Mouse (Mus musculus): ENCODE results near the gene Fcer1g. TPM values are rescaled to one million over a fixed set of nuclear protein-coding genes. Genes with fewer than 3 reads are reported as not detected.

Gene Fcer1g
- total and polyA plus RNA-seq, 3 experiments, result 12.4 to 50.8 (median 15.3) TPM

DNA sequence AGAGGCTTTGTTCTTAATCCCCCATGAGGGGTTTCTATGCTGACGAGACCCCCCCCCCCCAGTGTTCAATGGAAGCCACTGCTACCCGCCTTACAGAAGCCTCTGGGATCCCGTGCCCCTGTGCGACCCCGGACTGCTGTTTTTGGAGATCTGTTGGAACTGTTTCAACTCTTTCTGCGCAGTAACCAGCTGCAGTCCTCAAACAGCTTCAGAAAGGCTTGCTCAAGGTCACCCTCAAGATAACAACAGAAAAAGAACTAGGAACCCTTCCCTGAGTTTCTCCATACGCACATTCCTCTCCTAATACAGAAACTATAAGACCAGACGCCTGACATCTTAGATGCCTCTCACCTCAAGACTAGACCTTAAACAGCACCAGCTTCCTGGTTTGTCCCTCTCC lies 45.1 kb downstream of the Fcer1g start:
- no peaks in the 10 kb centered on the region for H3K27me3 ChIP-seq (ENCODE audit: control insufficient read depth, insufficient read depth, low read length)
- peaks cover 2% of the 10 kb centered on the region; the same call in 1 of the 2 replicates for H3K79me2 ChIP-seq (replicated peaks; ENCODE audit: control insufficient read depth, insufficient read depth, low read length)
- intact Hi-C loops (cut with DNase I), result no loop called here
- no peak overlapping the region for H3K4me3 ChIP-seq
- DNase-seq, result peak in 1 of 2 experiments; percentile 40
- peak overlapping the region; percentile 66; the same call in 1 of the 2 replicates for H3K9ac ChIP-seq (ENCODE audit: low read depth, low read length)
- peak overlapping the region; percentile 82 for H3K27ac ChIP-seq
- peaks cover 2% of the 10 kb centered on the region; the same call in 1 of the 2 replicates for H3K36me3 ChIP-seq (ENCODE audit: control insufficient read depth, insufficient read depth, low read length)
- 8% methylated on average over 8 of the region's 8 CpGs for WGBS
- TF ChIP-seq EP300 (IDR thresholded peaks at IDR 0.05; ENCODE audit: insufficient read depth, low read depth, low read length) (no peak), POLR2A (IDR thresholded peaks at IDR 0.05; ENCODE audit: insufficient read depth, low read depth, low read length) (no peak), CTCF (IDR thresholded peaks at IDR 0.05) (no peak)
- H3K4me1 ChIP-seq (ENCODE audit: control insufficient read depth, insufficient read depth, low read length), result peaks cover 22% of the 10 kb centered on the region

DNA sequence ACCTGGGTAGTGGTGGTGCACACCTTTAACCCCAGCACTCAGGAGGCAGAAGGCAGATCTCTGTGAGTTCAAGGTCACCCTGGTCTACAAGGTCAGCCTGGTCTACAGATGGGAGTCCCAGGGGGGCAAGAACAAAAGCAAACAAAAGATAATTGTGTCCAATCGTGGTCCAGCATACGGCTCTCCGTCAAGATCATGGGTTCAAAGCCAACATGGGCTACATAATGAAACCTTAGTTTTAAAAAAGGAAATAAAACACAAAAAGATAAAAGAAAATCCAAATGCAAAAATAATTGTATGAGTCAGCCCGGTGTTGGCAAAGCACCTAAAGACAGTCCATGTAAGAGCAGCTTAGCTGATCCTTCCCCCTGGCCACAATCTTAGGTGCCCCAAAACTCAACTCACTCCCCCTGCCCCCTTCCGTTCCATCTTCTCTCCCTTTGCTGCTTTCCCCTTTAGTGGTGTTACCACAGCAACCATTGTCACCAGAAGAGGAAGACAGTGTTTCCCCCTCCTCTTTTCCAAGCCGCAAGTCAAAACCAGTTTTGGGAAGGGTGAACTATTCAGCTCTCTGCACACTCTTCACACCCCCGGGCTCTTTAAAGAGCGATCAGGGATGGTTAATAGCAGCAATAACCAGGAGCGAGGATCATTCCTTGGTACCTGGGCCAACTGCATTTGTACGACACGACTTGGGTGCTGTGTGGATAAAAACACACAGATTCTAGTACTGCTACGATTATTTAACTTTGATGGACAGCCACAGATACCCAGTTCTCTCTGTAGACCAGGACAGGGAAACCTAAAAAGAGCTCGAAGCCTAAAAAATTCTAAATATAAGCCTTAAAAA lies 46.1 kb downstream of the Fcer1g start:
- intact Hi-C loops (cut with DNase I), result no loop called here
- Histone ChIP-seq H3K36me3 (ENCODE audit: control insufficient read depth, insufficient read depth, low read length) (peaks cover 2% of the 10 kb centered on the region; the same call in 1 of the 2 replicates), H3K27me3 (ENCODE audit: control insufficient read depth, insufficient read depth, low read length) (no peaks in the 10 kb centered on the region), H3K9ac (ENCODE audit: low read depth, low read length) (no peak overlapping the region), H3K27ac (peak overlapping the region; percentile 82), H3K4me3 (no peak overlapping the region), H3K4me1 (ENCODE audit: control insufficient read depth, insufficient read depth, low read length) (peaks cover 24% of the 10 kb centered on the region), H3K79me2 (replicated peaks; ENCODE audit: control insufficient read depth, insufficient read depth, low read length) (peaks cover 2% of the 10 kb centered on the region; the same call in 1 of the 2 replicates)
- WGBS, result 62% methylated on average over 13 of the region's 13 CpGs
- no peak for TF ChIP-seq EP300 (IDR thresholded peaks at IDR 0.05; ENCODE audit: insufficient read depth, low read depth, low read length)
- TF ChIP-seq CTCF (IDR thresholded peaks at IDR 0.05), result no peak
- no peak for TF ChIP-seq POLR2A (IDR thresholded peaks at IDR 0.05; ENCODE audit: insufficient read depth, low read depth, low read length)
- no peak for DNase-seq

DNA sequence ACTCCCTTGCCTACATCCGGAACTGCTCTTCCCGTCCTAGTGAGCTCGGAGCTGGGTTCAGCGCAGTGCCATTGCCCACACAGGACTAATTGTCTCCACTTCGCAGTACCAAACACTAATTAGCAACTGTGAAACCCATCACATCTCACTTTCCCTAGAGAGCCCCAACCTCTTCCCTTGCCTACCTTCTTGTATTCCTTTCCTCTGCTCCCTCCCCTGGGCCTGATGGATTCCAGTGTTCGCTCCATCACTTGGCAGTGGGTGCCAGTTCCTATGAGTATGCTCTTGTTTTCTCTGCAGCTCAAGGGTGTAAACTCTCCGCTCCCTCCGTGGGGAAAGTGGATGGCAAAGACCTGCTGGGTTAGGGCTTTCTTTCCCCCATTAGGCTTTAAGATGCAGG lies 48.5 kb downstream of the Fcer1g start:
- Histone ChIP-seq H3K79me2 (replicated peaks; ENCODE audit: control insufficient read depth, insufficient read depth, low read length) (peaks cover 2% of the 10 kb centered on the region; the same call in 1 of the 2 replicates), H3K4me3 (no peak overlapping the region), H3K4me1 (ENCODE audit: control insufficient read depth, insufficient read depth, low read length) (peaks cover 25% of the 10 kb centered on the region), H3K36me3 (ENCODE audit: control insufficient read depth, insufficient read depth, low read length) (peaks cover 2% of the 10 kb centered on the region; the same call in 1 of the 2 replicates), H3K27ac (peak overlapping the region; percentile 93), H3K27me3 (ENCODE audit: control insufficient read depth, insufficient read depth, low read length) (no peaks in the 10 kb centered on the region), H3K9ac (ENCODE audit: low read depth, low read length) (no peak overlapping the region)
- intact Hi-C loops (cut with DNase I), result no loop called here
- WGBS, result 63% methylated on average over 8 of the region's 8 CpGs
- no peak for DNase-seq
- TF ChIP-seq EP300 (IDR thresholded peaks at IDR 0.05; ENCODE audit: insufficient read depth, low read depth, low read length) (no peak), CTCF (IDR thresholded peaks at IDR 0.05) (no peak), POLR2A (IDR thresholded peaks at IDR 0.05; ENCODE audit: insufficient read depth, low read depth, low read length) (no peak)

DNA sequence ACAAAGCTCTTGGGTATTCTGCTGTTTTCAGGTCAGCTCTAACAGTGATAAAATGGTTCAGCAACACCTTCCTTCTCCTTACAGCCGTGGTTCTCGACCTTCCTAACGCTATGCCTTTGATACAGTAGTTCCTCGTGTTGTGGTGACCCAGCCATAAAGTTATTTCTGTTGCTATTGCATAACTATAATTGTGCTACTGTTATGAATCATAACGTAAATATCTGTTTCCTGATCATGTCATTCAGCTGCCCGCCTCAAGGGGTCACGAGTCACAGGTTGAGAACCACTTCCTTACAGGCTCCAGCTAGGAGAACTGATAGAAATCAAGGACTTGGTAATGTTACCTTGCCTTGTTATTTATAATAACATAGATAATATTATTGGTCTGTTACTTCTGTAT lies 49.9 kb downstream of the Fcer1g start:
- 24% methylated on average over 7 of the region's 7 CpGs for WGBS
- H3K4me1 ChIP-seq (ENCODE audit: control insufficient read depth, insufficient read depth, low read length), result peaks cover 25% of the 10 kb centered on the region
- H3K79me2 ChIP-seq (replicated peaks; ENCODE audit: control insufficient read depth, insufficient read depth, low read length), result peaks cover 2% of the 10 kb centered on the region; the same call in 1 of the 2 replicates
- peaks cover 7% of the 10 kb centered on the region for H3K36me3 ChIP-seq (ENCODE audit: control insufficient read depth, insufficient read depth, low read length)
- no peak overlapping the region for H3K9ac ChIP-seq (ENCODE audit: low read depth, low read length)
- DNase-seq, result peak; percentile 50 to 56
- H3K27me3 ChIP-seq (ENCODE audit: control insufficient read depth, insufficient read depth, low read length), result no peaks in the 10 kb centered on the region
- intact Hi-C loops (cut with DNase I), result no loop called here
- TF ChIP-seq CTCF (IDR thresholded peaks at IDR 0.05) (peak; percentile 67), EP300 (IDR thresholded peaks at IDR 0.05; ENCODE audit: insufficient read depth, low read depth, low read length) (0 out of 2 replicates have a peak, but pooled peaks have one; percentile 49), POLR2A (IDR thresholded peaks at IDR 0.05; ENCODE audit: insufficient read depth, low read depth, low read length) (no peak)
- H3K4me3 ChIP-seq, result no peak overlapping the region
- H3K27ac ChIP-seq, result peak overlapping the region; percentile 93

DNA sequence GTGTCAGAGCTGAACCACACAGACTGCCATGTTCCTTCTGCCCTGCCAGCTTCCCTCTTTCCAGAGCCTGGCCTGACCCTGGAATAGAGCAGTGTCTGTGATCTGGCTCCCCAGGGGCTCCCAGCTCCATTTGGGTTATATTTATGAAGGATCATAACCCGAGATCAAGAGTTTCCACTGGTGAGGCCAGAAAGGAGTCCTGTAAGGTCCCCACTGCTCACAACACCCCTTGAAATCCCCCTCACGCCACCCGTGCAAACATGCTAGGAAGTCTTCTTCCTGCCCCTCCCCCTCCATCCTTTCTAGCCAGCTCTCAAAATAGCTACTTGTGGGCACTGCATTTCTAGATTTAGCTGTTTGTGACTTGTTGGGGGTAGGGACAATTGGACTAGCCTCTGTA lies 50.5 kb downstream of the Fcer1g start:
- Histone ChIP-seq H3K27me3 (ENCODE audit: control insufficient read depth, insufficient read depth, low read length) (no peaks in the 10 kb centered on the region), H3K4me1 (ENCODE audit: control insufficient read depth, insufficient read depth, low read length) (peaks cover 24% of the 10 kb centered on the region), H3K36me3 (ENCODE audit: control insufficient read depth, insufficient read depth, low read length) (peaks cover 7% of the 10 kb centered on the region), H3K4me3 (no peak overlapping the region), H3K9ac (ENCODE audit: low read depth, low read length) (no peak overlapping the region), H3K27ac (peak overlapping the region; percentile 93), H3K79me2 (replicated peaks; ENCODE audit: control insufficient read depth, insufficient read depth, low read length) (peaks cover 2% of the 10 kb centered on the region; the same call in 1 of the 2 replicates)
- intact Hi-C loops (cut with DNase I), result no loop called here
- DNase-seq, result peak; percentile 57 to 70
- WGBS, result 17% methylated on average over 3 of the region's 3 CpGs
- TF ChIP-seq CTCF (IDR thresholded peaks at IDR 0.05) (no peak), EP300 (IDR thresholded peaks at IDR 0.05; ENCODE audit: insufficient read depth, low read depth, low read length) (no peak), POLR2A (IDR thresholded peaks at IDR 0.05; ENCODE audit: insufficient read depth, low read depth, low read length) (no peak)

DNA sequence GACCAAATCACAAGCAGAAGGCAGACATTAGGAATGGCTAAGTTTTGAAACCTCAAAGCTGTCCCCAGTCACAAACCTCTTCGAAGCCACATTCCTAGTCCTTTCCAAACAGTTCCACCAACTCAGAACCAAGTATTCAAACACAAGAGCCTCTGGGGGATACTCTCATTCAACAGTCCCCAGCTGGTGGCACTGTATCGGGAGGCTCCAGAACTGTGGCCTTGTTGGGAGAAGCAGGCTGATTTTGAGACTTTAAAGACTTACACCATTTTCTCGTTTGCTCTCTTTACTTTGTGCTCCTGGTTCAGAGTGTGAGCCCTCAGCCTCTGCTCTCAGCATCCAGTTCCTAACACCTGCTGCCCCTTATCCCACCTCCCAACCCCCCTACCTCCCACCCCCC lies 51.1 kb downstream of the Fcer1g start:
- H3K79me2 ChIP-seq (replicated peaks; ENCODE audit: control insufficient read depth, insufficient read depth, low read length), result peaks cover under 1% of the 10 kb centered on the region; the same call in 1 of the 2 replicates
- H3K36me3 ChIP-seq (ENCODE audit: control insufficient read depth, insufficient read depth, low read length), result peaks cover 7% of the 10 kb centered on the region
- no peak for DNase-seq
- 72% methylated on average over 3 of the region's 3 CpGs for WGBS
- no peaks in the 10 kb centered on the region for H3K27me3 ChIP-seq (ENCODE audit: control insufficient read depth, insufficient read depth, low read length)
- H3K4me3 ChIP-seq, result no peak overlapping the region
- no peak for TF ChIP-seq POLR2A (IDR thresholded peaks at IDR 0.05; ENCODE audit: insufficient read depth, low read depth, low read length)
- no peak for TF ChIP-seq CTCF (IDR thresholded peaks at IDR 0.05)
- no peak for TF ChIP-seq EP300 (IDR thresholded peaks at IDR 0.05; ENCODE audit: insufficient read depth, low read depth, low read length)
- intact Hi-C loops (cut with DNase I), result no loop called here
- H3K4me1 ChIP-seq (ENCODE audit: control insufficient read depth, insufficient read depth, low read length), result peaks cover 21% of the 10 kb centered on the region
- no peak overlapping the region for H3K9ac ChIP-seq (ENCODE audit: low read depth, low read length)
- H3K27ac ChIP-seq, result peak overlapping the region; percentile 72

Other genes starting within 250 kb of the Fcer1g start
- gene Fcgr4, start 215.4 kb downstream of the Fcer1g start, total RNA-seq (2021), result 1 to 10 TPM in 1 of 2 experiments, under 1 TPM in 1; 0.70 to 1.2 TPM
- gene Fcgr4, start 215.4 kb downstream of the Fcer1g start, polyA plus RNA-seq (2012; rRNA removed), result 0.79 and 1.4 TPM in 2 replicates
- gene Fcgr3, start 169.4 kb downstream of the Fcer1g start, total RNA-seq (2021), result 10 to 100 TPM; 12.1 to 12.7 TPM
- 11.5 and 12.6 TPM in 2 replicates for gene Fcgr3, start 169.4 kb downstream of the Fcer1g start, polyA plus RNA-seq (2012; rRNA removed)
- gene Cfap126, start 120.4 kb downstream of the Fcer1g start, total RNA-seq (2021), result under 1 TPM; 0.89 to 0.98 TPM
- 2.1 and 6.3 TPM in 2 replicates for gene Cfap126, start 120.4 kb downstream of the Fcer1g start, polyA plus RNA-seq (2012; rRNA removed)
- gene Sdhc, start 83.8 kb downstream of the Fcer1g start, total RNA-seq (2021), result 1,000 to 10,000 TPM; 1,087 to 1,288 TPM
- 1,025 and 1,670 TPM in 2 replicates for gene Sdhc, start 83.8 kb downstream of the Fcer1g start, polyA plus RNA-seq (2012; rRNA removed)
- gene Mpz, start 83.7 kb downstream of the Fcer1g start, total RNA-seq (2021), result under 1 TPM in 1 of 2 experiments, not detected in 1; 0.39 TPM
- gene Mpz, start 83.7 kb downstream of the Fcer1g start, polyA plus RNA-seq (2012; rRNA removed), result 3.2 and 8.0 TPM in 2 replicates
- 100 to 1,000 TPM; 255 to 283 TPM for gene Pcp4l1, start 38.1 kb downstream of the Fcer1g start, total RNA-seq (2021)
- 165 and 190 TPM in 2 replicates for gene Pcp4l1, start 38.1 kb downstream of the Fcer1g start, polyA plus RNA-seq (2012; rRNA removed)
- not detected for gene Nr1i3, start 20.4 kb downstream of the Fcer1g start, total RNA-seq (2021)
- gene Nr1i3, start 20.4 kb downstream of the Fcer1g start, polyA plus RNA-seq (2012; rRNA removed), result 0.12 TPM in 1 of 2 replicates, not detected in the other
- 10 to 100 TPM; 79.8 to 81.6 TPM for gene Tomm40l, start 11.9 kb downstream of the Fcer1g start, total RNA-seq (2021)
- gene Tomm40l, start 11.9 kb downstream of the Fcer1g start, polyA plus RNA-seq (2012; rRNA removed), result 63.9 and 83.2 TPM in 2 replicates
- gene Apoa2, start 9.3 kb downstream of the Fcer1g start, total RNA-seq (2021), result 1 to 10 TPM; 2.1 to 2.2 TPM
- gene Apoa2, start 9.3 kb downstream of the Fcer1g start, polyA plus RNA-seq (2012; rRNA removed), result 3.9 and 15.3 TPM in 2 replicates
- 1 to 10 TPM in 1 of 2 experiments, under 1 TPM in 1; 0.29 to 1.5 TPM for gene Adamts4, start 16.1 kb upstream of the Fcer1g start, total RNA-seq (2021)
- gene Adamts4, start 16.1 kb upstream of the Fcer1g start, polyA plus RNA-seq (2012; rRNA removed), result 0.92 and 0.94 TPM in 2 replicates
- gene Ndufs2, start 17.0 kb upstream of the Fcer1g start, total RNA-seq (2021), result 1,000 to 10,000 TPM; 1,369 to 1,610 TPM
- 997 and 1,250 TPM in 2 replicates for gene Ndufs2, start 17.0 kb upstream of the Fcer1g start, polyA plus RNA-seq (2012; rRNA removed)
- 10 to 100 TPM; 16.4 to 17.4 TPM for gene B4galt3, start 36.0 kb upstream of the Fcer1g start, total RNA-seq (2021)
- 41.9 and 45.7 TPM in 2 replicates for gene B4galt3, start 36.0 kb upstream of the Fcer1g start, polyA plus RNA-seq (2012; rRNA removed)
- gene Ppox, start 46.8 kb upstream of the Fcer1g start, total RNA-seq (2021), result 10 to 100 TPM in 1 of 2 experiments, 1 to 10 TPM in 1; 9.7 to 12.0 TPM
- gene Ppox, start 46.8 kb upstream of the Fcer1g start, polyA plus RNA-seq (2012; rRNA removed), result 31.4 and 33.1 TPM in 2 replicates
- 10 to 100 TPM; 19.9 to 20.1 TPM for gene Usp21, start 53.6 kb upstream of the Fcer1g start, total RNA-seq (2021)
- gene Usp21, start 53.6 kb upstream of the Fcer1g start, polyA plus RNA-seq (2012; rRNA removed), result 31.7 and 37.9 TPM in 2 replicates
- 10 to 100 TPM; 80.5 to 93.5 TPM for gene Ufc1, start 60.7 kb upstream of the Fcer1g start, total RNA-seq (2021)
- 29.7 and 37.7 TPM in 2 replicates for gene Ufc1, start 60.7 kb upstream of the Fcer1g start, polyA plus RNA-seq (2012; rRNA removed)
- gene Dedd, start 94.8 kb upstream of the Fcer1g start, total RNA-seq (2021), result 10 to 100 TPM; 20.8 to 22.9 TPM
- 28.8 and 33.0 TPM in 2 replicates for gene Dedd, start 94.8 kb upstream of the Fcer1g start, polyA plus RNA-seq (2012; rRNA removed)
- gene Nit1, start 111.3 kb upstream of the Fcer1g start, total RNA-seq (2021), result 10 to 100 TPM; 25.9 to 32.7 TPM
- 40.1 and 41.3 TPM in 2 replicates for gene Nit1, start 111.3 kb upstream of the Fcer1g start, polyA plus RNA-seq (2012; rRNA removed)
- gene Pfdn2, start 111.3 kb upstream of the Fcer1g start, total RNA-seq (2021), result 10 to 100 TPM; 68.3 to 97.4 TPM
- gene Pfdn2, start 111.3 kb upstream of the Fcer1g start, polyA plus RNA-seq (2012; rRNA removed), result 25.4 and 29.8 TPM in 2 replicates
- gene Klhdc9, start 126.4 kb upstream of the Fcer1g start, total RNA-seq (2021), result under 1 TPM in 1 of 2 experiments, not detected in 1; 0.16 TPM
- 0.20 and 0.25 TPM in 2 replicates for gene Klhdc9, start 126.4 kb upstream of the Fcer1g start, polyA plus RNA-seq (2012; rRNA removed)
- gene Nectin4, start 135.7 kb upstream of the Fcer1g start, total RNA-seq (2021), result under 1 TPM; 0.13 to 0.23 TPM
- gene Nectin4, start 135.7 kb upstream of the Fcer1g start, polyA plus RNA-seq (2012; rRNA removed), result 0.21 and 0.29 TPM in 2 replicates
- 1 to 10 TPM; 2.3 to 2.4 TPM for gene Arhgap30, start 154.6 kb upstream of the Fcer1g start, total RNA-seq (2021)
- gene Arhgap30, start 154.6 kb upstream of the Fcer1g start, polyA plus RNA-seq (2012; rRNA removed), result 2.6 and 3.2 TPM in 2 replicates
- 10 to 100 TPM; 38.4 to 46.6 TPM for gene Usf1, start 176.9 kb upstream of the Fcer1g start, total RNA-seq (2021)
- gene Usf1, start 176.9 kb upstream of the Fcer1g start, polyA plus RNA-seq (2012; rRNA removed), result 47.8 and 64.2 TPM in 2 replicates
- 1 to 10 TPM; 1.3 to 1.8 TPM for gene Tstd1, start 184.5 kb upstream of the Fcer1g start, total RNA-seq (2021)
- gene Tstd1, start 184.5 kb upstream of the Fcer1g start, polyA plus RNA-seq (2012; rRNA removed), result 2.2 and 3.1 TPM in 2 replicates
- gene F11r, start 203.2 kb upstream of the Fcer1g start, total RNA-seq (2021), result 10 to 100 TPM; 32.9 to 36.1 TPM
- gene F11r, start 203.2 kb upstream of the Fcer1g start, polyA plus RNA-seq (2012; rRNA removed), result 47.5 and 58.3 TPM in 2 replicates

Measured in heart, adult 2 months (tissue).